Mouse (Mus musculus): ENCODE measurements around the gene Stx8. TPM values are rescaled to one million over a fixed set of nuclear protein-coding genes. Genes with fewer than 3 reads are reported as not detected.

The Stx8 gene
- total and polyA plus RNA-seq, 2 experiments from 2014 or later: 13.2 to 63.6 TPM

GRCm38 (mm10) chr11:67991240-67991639 lies 25.2 kb downstream of the Stx8 start:
- Histone ChIP-seq H3K27me3 (ENCODE audit: insufficient read depth, low read length) (no peaks in the 10 kb centered on the region), H3K4me1 (ENCODE audit: insufficient read depth, low read length) (no peaks in the 10 kb centered on the region), H3K27ac (ENCODE audit: low read depth, low read length) (no peak overlapping the region), H3K4me2 (ENCODE audit: low read depth, low read length, poor library complexity, severe bottlenecking) (no peak overlapping the region), H3K9me3 (ENCODE audit: low read length) (no peaks in the 10 kb centered on the region), H3K4me3 (ENCODE audit: low read depth, low read length) (no peak overlapping the region), H3K9ac (replicated peaks; ENCODE audit: low read length, poor library complexity, severe bottlenecking) (no peak overlapping the region), H3K36me3 (ENCODE audit: insufficient read depth, low read length) (0 out of 2 replicates have a peak, but pooled peaks cover 2% of the 10 kb centered on the region)
- WGBS: 80% methylated on average over 4 of the region's 4 CpGs
- DNase-seq (ENCODE audit: low spot score) (no peak), ATAC-seq (ENCODE audit: low FRiP score) (no peak)
- TF ChIP-seq CTCF (IDR thresholded peaks at IDR 0.05): no peak

GRCm38 (mm10) chr11:67995965-67996364 lies 30.0 kb downstream of the Stx8 start:
- no peaks in the 10 kb centered on the region for H3K36me3 ChIP-seq (ENCODE audit: insufficient read depth, low read length)

GRCm38 (mm10) chr11:67998905-67999304 lies 32.9 kb downstream of the Stx8 start:
- H3K4me3 ChIP-seq (ENCODE audit: low read depth, low read length): no peak overlapping the region
- H3K4me1 ChIP-seq (ENCODE audit: insufficient read depth, low read length): no peaks in the 10 kb centered on the region
- WGBS: 95% methylated on average over 3 of the region's 3 CpGs
- H3K4me2 ChIP-seq (ENCODE audit: low read depth, low read length, poor library complexity, severe bottlenecking): no peak overlapping the region
- H3K27ac ChIP-seq (ENCODE audit: low read depth, low read length): no peak overlapping the region
- DNase-seq (ENCODE audit: low spot score) (no peak), ATAC-seq (ENCODE audit: low FRiP score) (no peak)
- H3K9ac ChIP-seq (replicated peaks; ENCODE audit: low read length, poor library complexity, severe bottlenecking): no peak overlapping the region
- no peaks in the 10 kb centered on the region for H3K27me3 ChIP-seq (ENCODE audit: insufficient read depth, low read length)
- H3K9me3 ChIP-seq (ENCODE audit: low read length): no peaks in the 10 kb centered on the region
- no peaks in the 10 kb centered on the region for H3K36me3 ChIP-seq (ENCODE audit: insufficient read depth, low read length)
- no peak for TF ChIP-seq CTCF (IDR thresholded peaks at IDR 0.05)

More at GRCm38 (mm10) chr11:67995965-67996364, 30.0 kb downstream of the Stx8 start:
- no peak overlapping the region for H3K4me3 ChIP-seq (ENCODE audit: low read depth, low read length)
- ATAC-seq (ENCODE audit: low FRiP score): no peak
- no peak overlapping the region for H3K9ac ChIP-seq (replicated peaks; ENCODE audit: low read length, poor library complexity, severe bottlenecking)
- H3K4me2 ChIP-seq (ENCODE audit: low read depth, low read length, poor library complexity, severe bottlenecking): no peak overlapping the region
- H3K27ac ChIP-seq (ENCODE audit: low read depth, low read length): no peak overlapping the region
- no peak for TF ChIP-seq CTCF (IDR thresholded peaks at IDR 0.05)
- H3K4me1 ChIP-seq (ENCODE audit: insufficient read depth, low read length): no peaks in the 10 kb centered on the region
- no peaks in the 10 kb centered on the region for H3K9me3 ChIP-seq (ENCODE audit: low read length)
- WGBS: 76% methylated on average over 4 of the region's 4 CpGs
- DNase-seq (ENCODE audit: low spot score): no peak
- H3K27me3 ChIP-seq (ENCODE audit: insufficient read depth, low read length): no peaks in the 10 kb centered on the region

DNA sequence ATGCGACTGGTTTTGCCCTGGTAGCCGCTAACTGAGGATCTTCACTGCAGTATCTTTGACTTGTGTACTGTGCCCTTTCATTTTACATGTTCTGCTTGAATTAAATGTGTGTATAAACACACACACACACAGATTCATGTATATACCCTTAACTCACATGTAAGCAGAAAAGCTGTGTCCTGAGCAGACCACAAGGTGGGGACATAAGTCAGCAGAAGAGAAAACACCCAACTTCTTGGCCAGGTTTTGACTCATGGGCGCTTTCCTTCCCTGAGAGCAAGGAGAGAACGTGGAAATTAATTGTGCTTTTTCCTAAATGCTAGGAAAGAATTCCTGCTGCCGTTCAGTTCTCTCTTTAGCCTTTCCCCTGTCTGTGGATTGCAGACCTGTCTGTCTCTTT lies 33.6 kb downstream of the Stx8 start:
- TF ChIP-seq CTCF (IDR thresholded peaks at IDR 0.05): peak; percentile 84

DNA sequence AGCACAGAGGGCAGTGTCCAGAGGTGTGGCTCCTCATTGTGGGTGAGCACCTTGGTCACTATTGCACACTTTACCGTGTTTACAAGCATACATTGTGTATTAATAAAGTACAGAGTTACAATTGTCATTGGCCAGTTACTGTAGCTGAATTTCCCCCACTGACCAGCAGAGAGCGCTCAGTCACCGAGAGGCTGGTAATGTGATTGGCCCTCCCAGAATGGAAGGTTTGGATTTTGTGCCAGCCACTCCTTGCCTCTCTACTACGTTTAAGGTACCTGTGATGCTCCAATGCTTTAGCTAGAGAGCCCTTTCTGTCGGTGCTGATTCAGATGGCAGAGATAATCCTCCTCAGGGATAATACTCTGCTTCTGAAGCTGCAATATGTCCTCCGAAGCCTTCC lies 38.2 kb downstream of the Stx8 start:
- WGBS: 15% methylated on average over 6 of the region's 6 CpGs
- ATAC-seq (ENCODE audit: low FRiP score) (no peak), DNase-seq (ENCODE audit: low spot score) (peak; percentile 78)
- peak; percentile 97 for TF ChIP-seq CTCF (IDR thresholded peaks at IDR 0.05)
- Histone ChIP-seq H3K27ac (ENCODE audit: low read depth, low read length) (no peak overlapping the region), H3K36me3 (ENCODE audit: insufficient read depth, low read length) (no peaks in the 10 kb centered on the region), H3K9me3 (ENCODE audit: low read length) (no peaks in the 10 kb centered on the region), H3K4me1 (ENCODE audit: insufficient read depth, low read length) (no peaks in the 10 kb centered on the region), H3K4me3 (ENCODE audit: low read depth, low read length) (no peak overlapping the region), H3K4me2 (ENCODE audit: low read depth, low read length, poor library complexity, severe bottlenecking) (no peak overlapping the region), H3K9ac (replicated peaks; ENCODE audit: low read length, poor library complexity, severe bottlenecking) (no peak overlapping the region), H3K27me3 (ENCODE audit: insufficient read depth, low read length) (no peaks in the 10 kb centered on the region)

More for the DNA sequence above, 33.6 kb downstream of the Stx8 start:
- no peaks in the 10 kb centered on the region for H3K9me3 ChIP-seq (ENCODE audit: low read length)
- H3K27ac ChIP-seq (ENCODE audit: low read depth, low read length): no peak overlapping the region
- WGBS: 81% methylated on average over 5 of the region's 5 CpGs
- H3K9ac ChIP-seq (replicated peaks; ENCODE audit: low read length, poor library complexity, severe bottlenecking): no peak overlapping the region
- DNase-seq (ENCODE audit: low spot score): peak; percentile 72
- no peak for ATAC-seq (ENCODE audit: low FRiP score)
- no peaks in the 10 kb centered on the region for H3K27me3 ChIP-seq (ENCODE audit: insufficient read depth, low read length)
- H3K36me3 ChIP-seq (ENCODE audit: insufficient read depth, low read length): no peaks in the 10 kb centered on the region
- no peaks in the 10 kb centered on the region for H3K4me1 ChIP-seq (ENCODE audit: insufficient read depth, low read length)
- no peak overlapping the region for H3K4me3 ChIP-seq (ENCODE audit: low read depth, low read length)
- H3K4me2 ChIP-seq (ENCODE audit: low read depth, low read length, poor library complexity, severe bottlenecking): no peak overlapping the region

DNA sequence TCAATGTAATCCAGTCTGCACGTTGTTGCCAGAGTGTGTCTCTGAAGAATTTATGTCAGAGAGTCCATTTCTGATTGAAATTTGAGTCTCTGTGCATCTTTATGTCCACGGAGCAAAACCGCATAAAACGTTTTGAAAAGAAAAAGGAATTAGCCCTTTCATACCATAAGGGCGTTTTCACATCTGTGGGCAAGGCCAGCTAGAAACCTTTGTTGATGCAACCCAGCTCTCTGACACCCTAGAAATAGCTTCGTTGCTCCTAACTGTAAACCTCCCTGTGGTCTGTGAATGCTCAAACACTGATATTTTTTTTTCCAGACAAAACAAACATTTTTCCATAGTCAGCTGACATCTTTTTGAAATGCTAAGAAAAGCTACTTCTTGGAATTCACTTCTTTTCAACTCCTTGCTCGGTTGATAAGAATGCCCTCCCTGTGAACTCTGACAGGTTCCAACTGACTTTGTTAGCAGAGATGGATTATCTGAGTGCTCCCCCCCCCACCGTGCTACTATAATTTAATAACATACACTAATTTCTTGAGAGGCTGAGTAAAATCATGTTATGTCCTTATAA lies 40.3 kb downstream of the Stx8 start:
- DNase-seq (ENCODE audit: low spot score): no peak
- no peak overlapping the region for H3K27ac ChIP-seq (ENCODE audit: low read depth, low read length)
- H3K36me3 ChIP-seq (ENCODE audit: insufficient read depth, low read length): no peaks in the 10 kb centered on the region
- no peak overlapping the region for H3K9ac ChIP-seq (replicated peaks; ENCODE audit: low read length, poor library complexity, severe bottlenecking)
- no peaks in the 10 kb centered on the region for H3K9me3 ChIP-seq (ENCODE audit: low read length)
- no peaks in the 10 kb centered on the region for H3K4me1 ChIP-seq (ENCODE audit: insufficient read depth, low read length)
- no peak for TF ChIP-seq CTCF (IDR thresholded peaks at IDR 0.05)
- WGBS: 31% methylated on average over 8 of the region's 8 CpGs
- ATAC-seq (ENCODE audit: low FRiP score): no peak
- H3K27me3 ChIP-seq (ENCODE audit: insufficient read depth, low read length): no peaks in the 10 kb centered on the region
- H3K4me2 ChIP-seq (ENCODE audit: low read depth, low read length, poor library complexity, severe bottlenecking): no peak overlapping the region
- no peak overlapping the region for H3K4me3 ChIP-seq (ENCODE audit: low read depth, low read length)
